Mouse (Mus musculus) c-Kit-positive CD71-negative TER-119-negative erythroid progenitor cells, embryonic 14.5 days (primary cell): Measurements from ENCODE around the gene Col25a1.

ENCODE experiments used
- DNase-seq: peaks from one replicate; pipeline ENCODE4 v3.0.0-alpha.2; 2013; ENCODE audit warnings: low read depth

Col25a1 gene

GRCm38 (mm10) chr3:130465371-130465770 lies 334.1 kb downstream of the Col25a1 start:
- no peak for DNase-seq

- no peak for DNase-seq
Measured at GRCm38 (mm10) chr3:130473211-130473768, 342.0 kb downstream of the Col25a1 start.

- no peak for DNase-seq
Measured at GRCm38 (mm10) chr3:130473970-130474369, 342.7 kb downstream of the Col25a1 start.

- no peak for DNase-seq
Measured at GRCm38 (mm10) chr3:130482513-130482912, 351.2 kb downstream of the Col25a1 start.

GRCm38 (mm10) chr3:130488839-130489238 lies 357.5 kb downstream of the Col25a1 start:
- no peak for DNase-seq

- DNase-seq, result no peak
Measured at GRCm38 (mm10) chr3:130494192-130494591, 362.9 kb downstream of the Col25a1 start.

- no peak for DNase-seq
Measured at GRCm38 (mm10) chr3:130494665-130495396, 363.5 kb downstream of the Col25a1 start.

- DNase-seq, result no peak
Measured at GRCm38 (mm10) chr3:130497036-130497435, 365.7 kb downstream of the Col25a1 start.

- no peak for DNase-seq
Measured at GRCm38 (mm10) chr3:130501713-130502112, 370.4 kb downstream of the Col25a1 start.

- no peak for DNase-seq
Measured at GRCm38 (mm10) chr3:130508330-130508729, 377.0 kb downstream of the Col25a1 start.

- DNase-seq, result no peak
Measured at GRCm38 (mm10) chr3:130518457-130518879, 387.2 kb downstream of the Col25a1 start.

GRCm38 (mm10) chr3:130521834-130522476 lies 390.7 kb downstream of the Col25a1 start:
- no peak for DNase-seq

- no peak for DNase-seq
Measured at GRCm38 (mm10) chr3:130523019-130523418, 391.7 kb downstream of the Col25a1 start.

- no peak for DNase-seq
Measured at GRCm38 (mm10) chr3:130524367-130525137, 393.3 kb downstream of the Col25a1 start.

GRCm38 (mm10) chr3:130535021-130535420 lies 403.7 kb downstream of the Col25a1 start:
- DNase-seq, result no peak

GRCm38 (mm10) chr3:130541541-130541940 lies 410.2 kb downstream of the Col25a1 start:
- DNase-seq, result no peak

GRCm38 (mm10) chr3:130545995-130546394 lies 414.7 kb downstream of the Col25a1 start:
- DNase-seq, result no peak

- no peak for DNase-seq
Measured at GRCm38 (mm10) chr3:130549066-130549465, 417.8 kb downstream of the Col25a1 start.

- DNase-seq, result no peak
Measured at GRCm38 (mm10) chr3:130556263-130556662, 425.0 kb downstream of the Col25a1 start.

- DNase-seq, result no peak
Measured at GRCm38 (mm10) chr3:130565586-130565985, 434.3 kb downstream of the Col25a1 start.

- no peak for DNase-seq
Measured at GRCm38 (mm10) chr3:130568331-130569095, 437.2 kb downstream of the Col25a1 start.

GRCm38 (mm10) chr3:130573243-130573642 lies 441.9 kb downstream of the Col25a1 start:
- no peak for DNase-seq
